Mouse (Mus musculus) lung, embryonic 14.5 days (tissue): ENCODE measurements around the gene Dclk2. TPM values are rescaled to one million over a fixed set of nuclear protein-coding genes. Genes with fewer than 3 reads are reported as not detected.

Source experiments
- ATAC-seq: fragments of 200-750 bp; cut with Nextera tagmentation; 2 replicates; pipeline ENCODE4 v1.8.0; 2017; ENCODE audit warnings: mild to moderate bottlenecking, moderate TSS enrichment, moderate library complexity; ENCODE audit not compliant: insufficient read depth
- DNase-seq: peaks from one replicate; pipeline ENCODE4 v3.0.0-alpha.2; 2015
- H3K27ac ChIP-seq: fragments of 300-500 bp; sonication (generic); 2 replicates; pipeline ENCODE4 v1.5.1; 2014; ENCODE audit warnings: low read depth, mild to moderate bottlenecking, moderate library complexity
- H3K27me3 ChIP-seq: fragments of 300-500 bp; sonication (generic); 2 replicates; pipeline ENCODE4 v1.6.1; 2014; ENCODE audit warnings: low read length, control low read depth; ENCODE audit not compliant: insufficient read depth
- H3K36me3 ChIP-seq: fragments of 300-500 bp; sonication (generic); 2 replicates; pipeline ENCODE4 v1.6.1; 2014; ENCODE audit warnings: control low read depth; ENCODE audit not compliant: insufficient read depth
- H3K4me1 ChIP-seq: fragments of 300-500 bp; sonication (generic); 2 replicates; pipeline ENCODE4 v1.6.1; 2014; ENCODE audit warnings: antibody characterized with exemption, control low read depth; ENCODE audit not compliant: insufficient read depth
- H3K4me2 ChIP-seq: fragments of 300-500 bp; sonication (generic); 2 replicates; pipeline ENCODE4 v1.6.1; 2014; ENCODE audit warnings: mild to moderate bottlenecking
- H3K4me3 ChIP-seq: fragments of 300-500 bp; sonication (generic); 2 replicates; pipeline ENCODE4 v1.5.1; 2014; ENCODE audit warnings: low read depth, low read length
- H3K9ac ChIP-seq: fragments of 300-500 bp; sonication (generic); 2 replicates; pipeline ENCODE4 v1.6.1; 2014
- H3K9me3 ChIP-seq: fragments of 300-500 bp; sonication (generic); 2 replicates; pipeline ENCODE4 v1.6.1; 2016; ENCODE audit warnings: low read depth, low read length, control low read depth
- CTCF ChIP-seq: IDR thresholded peaks from 2 replicates; pipeline ENCODE4 v1.5.1; 2016; ENCODE audit warnings: antibody characterized with exemption, low read depth
- WGBS: fragments of 180-500 bp; shearing (Covaris S2); extraction: QIAGEN DNeasy Blood & Tissue Kit; methylation state at CpG from one replicate; pipeline ENCODE4 v1.1.7; 2014; 5-methylcytosine and 5-hydroxymethylcytosine counted together
- polyA plus RNA-seq: library from polyadenylated mRNA; unstranded; fragments of >200 nt; fragmentation: Nextera tagmentation; extraction: Ambion mirVana; gene quantifications from 2 replicates; pipeline ENCODE4 v1.2.1, GENCODE M21; 2014

Gene Dclk2
- polyA plus RNA-seq, 1 experiment from 2014 or later = 8.2 TPM

GRCm38 (mm10) chr3:86787423-86788123, 133.1 kb downstream of the Dclk2 start:
- H3K27me3 ChIP-seq = no peaks in the 10 kb centered on the region
- peaks cover 26% of the 10 kb centered on the region for H3K4me1 ChIP-seq
- H3K4me2 ChIP-seq = no peak overlapping the region; the same call in 1 of the 2 replicates
- H3K4me3 ChIP-seq = no peak overlapping the region
- DNase-seq (no peak), ATAC-seq (no peak; the same call in 1 of the 2 replicates)
- no peaks in the 10 kb centered on the region for H3K9me3 ChIP-seq
- H3K9ac ChIP-seq = no peak overlapping the region
- 72% methylated on average over 10 of the region's 10 CpGs for WGBS
- no peaks in the 10 kb centered on the region for H3K36me3 ChIP-seq
- no peak for TF ChIP-seq CTCF
- H3K27ac ChIP-seq = peak overlapping the region; percentile 82

- ATAC-seq = peak; percentile 93
- H3K4me1 ChIP-seq = peaks cover 26% of the 10 kb centered on the region
- no peaks in the 10 kb centered on the region for H3K9me3 ChIP-seq
- H3K27ac ChIP-seq = peak overlapping the region; percentile 82
- no peak overlapping the region for H3K9ac ChIP-seq
- DNase-seq = peak; percentile 85
- no peaks in the 10 kb centered on the region for H3K27me3 ChIP-seq
- H3K4me3 ChIP-seq = no peak overlapping the region
- TF ChIP-seq CTCF = no peak
- H3K36me3 ChIP-seq = no peaks in the 10 kb centered on the region
- H3K4me2 ChIP-seq = no peak overlapping the region; the same call in 1 of the 2 replicates
- WGBS = 25% methylated on average over 11 of the region's 11 CpGs
Observed at GRCm38 (mm10) chr3:86786845-86787351, 133.8 kb downstream of the Dclk2 start.

- ATAC-seq = 0 out of 2 replicates have a peak, but pooled peaks have one; percentile 6
- Histone ChIP-seq H3K27ac (peak overlapping the region; percentile 82), H3K4me1 (peaks cover 26% of the 10 kb centered on the region), H3K9ac (no peak overlapping the region), H3K4me2 (no peak overlapping the region), H3K27me3 (no peaks in the 10 kb centered on the region), H3K9me3 (no peaks in the 10 kb centered on the region), H3K4me3 (no peak overlapping the region), H3K36me3 (no peaks in the 10 kb centered on the region)
- 65% methylated on average over 12 of the region's 12 CpGs for WGBS
- TF ChIP-seq CTCF = no peak
- peak; percentile 33 for DNase-seq
Observed at GRCm38 (mm10) chr3:86786280-86786679, 134.4 kb downstream of the Dclk2 start.

GRCm38 (mm10) chr3:86784930-86785329, 135.7 kb downstream of the Dclk2 start:
- Histone ChIP-seq H3K4me2 (no peak overlapping the region), H3K9me3 (no peaks in the 10 kb centered on the region), H3K27ac (no peak overlapping the region), H3K4me1 (peaks cover 26% of the 10 kb centered on the region), H3K4me3 (no peak overlapping the region), H3K36me3 (no peaks in the 10 kb centered on the region), H3K9ac (no peak overlapping the region), H3K27me3 (no peaks in the 10 kb centered on the region)
- 59% methylated on average over 11 of the region's 11 CpGs for WGBS
- DNase-seq (no peak), ATAC-seq (no peak)
- no peak for TF ChIP-seq CTCF

- H3K27ac ChIP-seq = no peak overlapping the region
- ATAC-seq (no peak), DNase-seq (no peak)
- H3K4me2 ChIP-seq = no peak overlapping the region
- H3K4me1 ChIP-seq = peaks cover 26% of the 10 kb centered on the region
- H3K9ac ChIP-seq = no peak overlapping the region
- no peak overlapping the region for H3K4me3 ChIP-seq
- whole genome bisulfite sequencing = 84% methylated on average over 3 of the region's 3 CpGs
- no peak for TF ChIP-seq CTCF
- no peaks in the 10 kb centered on the region for H3K27me3 ChIP-seq
- H3K9me3 ChIP-seq = no peaks in the 10 kb centered on the region
- H3K36me3 ChIP-seq = no peaks in the 10 kb centered on the region
Observed at GRCm38 (mm10) chr3:86784051-86784450, 136.6 kb downstream of the Dclk2 start.

- Histone ChIP-seq H3K4me3 (no peak overlapping the region), H3K9me3 (no peaks in the 10 kb centered on the region), H3K27ac (no peak overlapping the region), H3K4me2 (no peak overlapping the region), H3K9ac (no peak overlapping the region), H3K36me3 (no peaks in the 10 kb centered on the region), H3K27me3 (no peaks in the 10 kb centered on the region), H3K4me1 (no peaks in the 10 kb centered on the region)
- DNase-seq = peak; percentile 43
- TF ChIP-seq CTCF = peak; percentile 63
- 51% methylated on average over 4 of the region's 4 CpGs for WGBS
- no peak for ATAC-seq
Observed at GRCm38 (mm10) chr3:86779704-86780103, 140.9 kb downstream of the Dclk2 start.

- ATAC-seq (peak; percentile 22; the same call in 1 of the 2 replicates), DNase-seq (no peak)
- no peaks in the 10 kb centered on the region for H3K27me3 ChIP-seq
- 75% methylated on average over 6 of the region's 6 CpGs for WGBS
- H3K4me3 ChIP-seq = no peak overlapping the region
- TF ChIP-seq CTCF = no peak
- no peak overlapping the region for H3K4me2 ChIP-seq
- no peaks in the 10 kb centered on the region for H3K9me3 ChIP-seq
- peak overlapping the region; percentile 36; the same call in 1 of the 2 replicates for H3K27ac ChIP-seq
- H3K36me3 ChIP-seq = no peaks in the 10 kb centered on the region
- H3K4me1 ChIP-seq = no peaks in the 10 kb centered on the region
- no peak overlapping the region for H3K9ac ChIP-seq
Observed at GRCm38 (mm10) chr3:86775444-86775828, 145.2 kb downstream of the Dclk2 start.
